Mouse (Mus musculus) c-Kit-negative CD71-positive TER-119-positive erythroid progenitor cells, embryonic 14.5 days (primary cell): Measurements from ENCODE around the gene Tmem236.
"Not testable (repeated sequence)": the region's sequence is repeated elsewhere in the genome, so short reads cannot be mapped to it uniquely, and the experiment has no call there.

Source experiments
- DNase-seq: peaks from one replicate; pipeline ENCODE4 v3.0.0-alpha.2; 2013; ENCODE audit warnings: low read depth, low spot score

Tmem236 gene

GRCm38 (mm10) chr2:14191601-14192000 is 17.3 kb downstream of the Tmem236 start:
- no peak for DNase-seq

GRCm38 (mm10) chr2:14192046-14192445 is 17.7 kb downstream of the Tmem236 start:
- no peak for DNase-seq

- DNase-seq = not testable (repeated sequence)
These were observed 24.1 kb downstream of the Tmem236 start for GRCm38 (mm10) chr2:14198325-14198903.

GRCm38 (mm10) chr2:14199621-14200020 is 25.3 kb downstream of the Tmem236 start:
- no peak for DNase-seq

GRCm38 (mm10) chr2:14200879-14201445 is 26.6 kb downstream of the Tmem236 start:
- not testable (repeated sequence) for DNase-seq

- no peak for DNase-seq
These were observed 30.0 kb downstream of the Tmem236 start for GRCm38 (mm10) chr2:14204308-14204707.

GRCm38 (mm10) chr2:14206798-14207197 is 32.5 kb downstream of the Tmem236 start:
- DNase-seq = no peak

GRCm38 (mm10) chr2:14210731-14211130 is 36.4 kb downstream of the Tmem236 start:
- DNase-seq = no peak

GRCm38 (mm10) chr2:14211606-14212005 is 37.3 kb downstream of the Tmem236 start:
- no peak for DNase-seq

GRCm38 (mm10) chr2:14214764-14215163 is 40.4 kb downstream of the Tmem236 start:
- no peak for DNase-seq

GRCm38 (mm10) chr2:14216653-14217052 is 42.3 kb downstream of the Tmem236 start:
- no peak for DNase-seq

- no peak for DNase-seq
These were observed 43.8 kb downstream of the Tmem236 start for GRCm38 (mm10) chr2:14218126-14218525.

GRCm38 (mm10) chr2:14224387-14224786 is 50.1 kb downstream of the Tmem236 start:
- no peak for DNase-seq

- DNase-seq = no peak
These were observed 54.2 kb downstream of the Tmem236 start for GRCm38 (mm10) chr2:14228495-14228894.

- DNase-seq = no peak
These were observed 54.8 kb downstream of the Tmem236 start, which contains the start of gene Mrc1 for GRCm38 (mm10) chr2:14229149-14229548. Gene Mrc1 (plus strand): TSS chr2:14229392.

GRCm38 (mm10) chr2:14229979-14230378 is 55.7 kb downstream of the Tmem236 start:
- no peak for DNase-seq

GRCm38 (mm10) chr2:14232897-14233296 is 58.6 kb downstream of the Tmem236 start:
- DNase-seq = no peak

GRCm38 (mm10) chr2:14233983-14234382 is 59.7 kb downstream of the Tmem236 start:
- no peak for DNase-seq

- DNase-seq = no peak
These were observed 61.0 kb downstream of the Tmem236 start for GRCm38 (mm10) chr2:14235319-14235718.

GRCm38 (mm10) chr2:14236920-14237319 is 62.6 kb downstream of the Tmem236 start:
- no peak for DNase-seq

GRCm38 (mm10) chr2:14237723-14238122 is 63.4 kb downstream of the Tmem236 start:
- DNase-seq = no peak

- no peak for DNase-seq
These were observed 64.8 kb downstream of the Tmem236 start for GRCm38 (mm10) chr2:14239151-14239550.

GRCm38 (mm10) chr2:14244157-14244556 is 69.8 kb downstream of the Tmem236 start:
- DNase-seq = no peak

GRCm38 (mm10) chr2:14244668-14245067 is 70.3 kb downstream of the Tmem236 start:
- DNase-seq = no peak
